Mouse (Mus musculus): ENCODE measurements around the gene Uhrf2. TPM values are rescaled to one million over a fixed set of nuclear protein-coding genes. Genes with fewer than 3 reads are reported as not detected.

Gene Uhrf2
- polyA plus RNA-seq (2017; shearing (Covaris generic)), result 33.7 TPM

GRCm38 (mm10) chr19:30029894-30030635 lies at the start of gene Uhrf2:
Uhrf2 (plus strand) TSS chr19:30030513.

DNA sequence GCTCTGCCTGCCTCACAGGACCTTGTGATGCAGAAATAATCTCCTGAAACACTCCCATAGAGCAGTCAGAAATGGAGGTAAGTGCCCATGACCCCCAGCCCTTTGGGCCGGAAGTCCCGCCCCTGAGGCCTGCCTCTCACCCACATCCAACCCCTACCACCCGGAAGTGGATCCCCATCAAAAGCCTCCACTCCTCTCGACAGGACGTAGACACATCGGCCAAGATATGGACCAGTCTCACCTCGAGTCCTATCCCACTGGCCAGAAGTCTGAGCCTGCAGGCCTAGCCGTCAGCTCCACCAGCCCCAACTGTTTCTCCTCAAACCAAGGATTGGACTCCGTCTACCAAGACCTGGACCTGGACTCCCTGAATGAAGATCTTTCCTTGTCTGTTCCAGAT lies 26.7 kb upstream of the Uhrf2 start, which contains the start of gene Trpd52l3:
Gene Trpd52l3 (plus strand): TSS at position 170 of the 400 bp plus-strand sequence.

Other genes starting within 250 kb of the Uhrf2 start
- 4.3 TPM for gene 9930021J03Rik, start 224.5 kb upstream of the Uhrf2 start, polyA plus RNA-seq (2017; shearing (Covaris generic))
- gene Ranbp6, start 217.5 kb upstream of the Uhrf2 start, polyA plus RNA-seq (2017; shearing (Covaris generic)), result 13.2 TPM
- not detected for gene Il33, start 105.4 kb upstream of the Uhrf2 start, polyA plus RNA-seq (2017; shearing (Covaris generic))
- not detected for gene Trpd52l3, start 26.7 kb upstream of the Uhrf2 start, polyA plus RNA-seq (2017; shearing (Covaris generic))
- 0.18 TPM for gene Gldc, start 144.9 kb downstream of the Uhrf2 start, polyA plus RNA-seq (2017; shearing (Covaris generic))
- gene Mbl2, start 202.4 kb downstream of the Uhrf2 start, polyA plus RNA-seq (2017; shearing (Covaris generic)), result not detected

All from activated CD4-positive, CD25-positive, alpha-beta regulatory T cell, adult 9 weeks (primary cell).